Mouse (Mus musculus) gastrocnemius, adult 8-10 months (tissue): ENCODE measurements around the gene Slc22a3. TPM values are rescaled to one million over a fixed set of nuclear protein-coding genes. Genes with fewer than 3 reads are reported as not detected.
A peak's percentile ranks its signal among the peaks of the same experiment; 100 is the strongest.

ENCODE experiments used
- DNase-seq, 2 experiments: peaks; one replicate each; pipeline ENCODE4 v3.0.0; 2022; ENCODE audit warnings: low spot score in 2 of 2
- total RNA-seq, 4 experiments: library from RNA; stranded (reverse); gene quantifications; 2 replicates each; pipeline ENCODE4 v1.2.4; 2022

The Slc22a3 gene
- total RNA-seq = 1 to 10 TPM in 1 of 4 experiments, under 1 TPM in 3; 0.46 to 1.4 (median 0.88) TPM

DNA sequence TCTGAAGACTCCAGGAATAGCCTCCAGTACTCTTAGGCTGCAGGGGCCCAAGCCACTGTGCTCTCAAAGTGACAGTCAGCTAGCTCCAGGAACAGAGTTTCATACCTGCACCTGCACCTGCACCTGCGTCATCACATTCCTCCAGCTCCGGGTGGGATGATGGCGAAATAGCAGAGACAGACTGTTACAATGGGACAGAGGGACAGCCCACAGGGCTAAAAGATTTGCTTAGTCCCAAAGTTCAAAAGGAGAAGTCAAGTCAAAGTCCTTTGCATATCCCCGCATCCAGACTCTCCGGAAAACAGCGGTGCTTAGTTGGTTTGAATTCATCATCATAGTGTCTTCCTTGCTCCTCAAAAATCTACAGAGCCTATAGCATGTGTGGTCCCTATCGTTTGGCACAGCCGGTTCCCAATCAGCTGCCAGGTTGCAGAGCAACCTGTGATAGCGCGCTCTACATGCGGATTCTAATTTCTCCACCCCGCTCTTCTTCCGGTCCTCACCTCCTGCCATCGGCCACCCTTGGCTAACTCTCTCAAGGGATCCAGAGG lies at the start of gene Slc22a3:
Slc22a3 (minus strand) TSS at position 51 of the 551 bp plus-strand sequence.
- no peak for DNase-seq

DNA sequence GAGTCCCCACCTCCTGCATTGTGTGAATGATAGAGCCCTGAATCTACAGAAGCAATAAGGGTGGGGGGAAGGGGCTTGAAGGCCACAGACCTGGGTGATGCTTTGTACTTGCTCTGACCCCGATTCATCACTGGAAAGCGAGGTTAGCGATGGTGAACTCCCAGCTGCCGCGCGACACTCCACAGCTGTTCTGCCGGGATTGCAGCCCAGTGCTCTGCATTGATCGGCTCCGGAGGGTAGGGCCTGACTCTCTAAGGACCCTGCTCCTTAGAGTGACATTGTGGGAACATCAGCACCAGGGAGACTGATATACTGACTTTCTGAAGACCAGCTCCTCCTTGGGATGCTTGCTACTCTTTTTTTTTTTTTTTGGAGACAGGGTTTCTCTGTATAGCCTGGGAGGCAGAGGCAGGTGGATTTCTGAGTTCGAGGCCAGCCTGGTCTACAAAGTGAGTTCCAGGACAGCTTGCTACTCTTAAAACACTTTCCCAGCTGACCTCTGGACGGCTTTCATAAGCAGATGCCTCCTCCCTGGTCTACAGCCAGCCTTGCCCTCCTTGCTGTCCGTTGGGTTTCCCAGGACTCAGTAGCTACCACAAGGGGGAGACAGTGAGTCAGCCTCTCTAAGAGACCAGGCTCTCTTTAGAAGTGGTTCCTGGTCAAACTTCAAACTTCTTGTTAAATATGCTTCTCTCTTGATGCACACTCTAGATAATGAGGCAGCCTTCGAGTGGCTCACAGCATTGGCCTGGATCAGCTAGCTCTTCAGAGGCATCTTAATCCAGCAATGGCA lies 27.0 kb upstream of the Slc22a3 start:
- DNase-seq = peak; percentile 38 to 54

DNA sequence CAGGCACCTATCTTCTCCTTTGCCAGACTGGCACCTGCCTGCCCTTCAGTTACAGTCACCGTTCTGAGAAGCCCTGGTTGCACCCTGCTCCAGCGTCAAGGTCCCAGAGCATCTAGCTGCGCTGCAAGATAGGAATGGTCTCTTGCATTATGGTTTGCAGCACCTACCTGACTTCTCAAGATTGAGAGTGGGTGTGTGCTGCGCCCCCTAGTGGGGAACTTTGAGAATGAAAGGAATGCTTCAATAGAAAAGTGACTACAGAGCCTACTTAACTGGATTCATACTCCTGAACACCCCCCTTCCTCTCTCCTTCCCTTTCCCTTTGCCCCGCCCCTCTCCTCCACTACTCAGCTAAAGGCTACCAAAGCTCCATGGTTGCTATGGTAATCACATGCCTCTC lies 24.6 kb upstream of the Slc22a3 start:
- peak; percentile 19 to 27 for DNase-seq

DNA sequence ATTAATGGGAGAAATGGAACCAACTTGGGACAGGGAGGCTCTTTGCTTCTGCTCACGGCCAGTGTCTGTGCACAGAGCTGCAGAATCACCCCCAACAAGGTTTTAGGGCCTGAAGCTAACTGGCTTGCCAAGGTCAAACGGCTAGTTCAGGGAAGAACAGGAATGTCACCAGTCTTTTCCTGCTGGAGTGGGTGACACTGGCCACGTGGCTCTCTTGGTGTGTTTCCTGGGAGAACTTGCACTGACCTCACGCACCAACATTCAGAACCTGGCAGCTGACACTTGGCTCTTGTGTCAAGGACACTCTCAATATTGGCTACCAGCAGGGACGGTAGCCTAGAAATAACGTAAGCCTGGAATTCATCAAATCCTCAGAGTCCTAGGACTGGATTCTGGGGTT lies 22.6 kb upstream of the Slc22a3 start:
- no peak for DNase-seq

DNA sequence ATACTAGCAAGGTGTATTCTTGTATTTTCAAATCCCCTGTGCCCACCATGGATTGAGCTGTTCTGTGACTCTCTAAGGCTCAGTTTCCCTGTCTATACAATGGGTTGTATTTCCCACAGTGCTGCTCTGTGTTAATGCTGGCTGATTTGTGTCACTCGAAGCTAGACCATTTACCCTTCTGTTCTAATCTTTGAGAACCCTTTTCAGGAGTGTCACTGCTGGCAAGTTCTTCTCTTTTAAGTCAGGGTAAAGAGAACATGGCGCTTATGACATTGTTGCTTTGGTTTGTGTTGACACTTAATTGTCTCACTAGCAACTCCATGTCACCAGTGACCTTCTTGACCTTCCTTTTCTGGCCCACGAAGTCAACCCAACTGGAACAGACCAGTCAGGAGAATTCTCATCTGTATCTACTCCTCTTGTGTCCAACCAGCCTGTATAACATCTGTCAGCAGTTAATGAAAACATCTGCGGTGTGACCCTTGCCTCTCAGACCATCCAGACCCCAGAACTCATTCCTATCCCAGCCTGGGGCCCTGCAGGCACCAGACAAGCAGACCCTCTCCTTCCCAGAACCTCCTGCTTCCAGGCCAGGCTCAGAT lies 22.0 kb upstream of the Slc22a3 start:
- DNase-seq = no peak

DNA sequence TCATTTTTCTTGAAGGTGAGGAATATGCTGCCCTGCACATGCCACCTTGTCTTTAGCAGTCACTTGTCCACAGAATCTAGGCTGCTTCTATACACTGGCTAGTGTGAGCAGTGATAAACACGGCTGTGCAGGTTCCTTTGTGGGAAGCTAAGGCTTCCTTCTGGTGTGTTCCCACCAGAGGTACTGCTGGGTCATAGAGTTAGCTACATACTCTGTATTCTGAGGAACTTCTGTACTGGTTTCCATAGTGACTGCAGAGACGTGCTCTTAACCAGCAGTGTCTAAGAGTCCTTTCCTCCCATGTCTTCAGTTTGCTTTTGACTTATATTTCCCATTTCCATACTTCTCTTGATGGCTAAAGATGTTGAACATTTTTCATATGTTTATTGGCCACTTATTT lies 11.6 kb upstream of the Slc22a3 start:
- no peak for DNase-seq

DNA sequence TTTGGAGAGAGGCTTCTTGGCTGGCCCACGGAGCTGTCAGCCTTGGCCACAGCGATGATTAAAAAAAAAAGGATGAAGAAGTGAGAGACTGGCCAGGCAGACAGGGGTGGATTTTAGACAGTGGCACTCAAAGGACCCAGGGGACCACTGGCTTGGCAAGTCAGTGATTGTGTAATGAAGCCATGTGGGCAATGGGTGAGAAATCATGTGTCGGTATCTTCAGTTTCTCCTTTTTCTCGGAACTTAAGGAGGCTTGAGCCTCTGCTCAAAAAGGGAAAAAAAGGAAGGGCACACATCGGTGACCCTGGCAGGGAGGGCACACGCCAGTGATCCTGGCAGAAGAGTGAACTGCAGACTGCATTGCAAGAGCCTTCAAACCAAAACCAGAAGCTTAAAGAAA lies 10.7 kb upstream of the Slc22a3 start:
- no peak for DNase-seq

DNA sequence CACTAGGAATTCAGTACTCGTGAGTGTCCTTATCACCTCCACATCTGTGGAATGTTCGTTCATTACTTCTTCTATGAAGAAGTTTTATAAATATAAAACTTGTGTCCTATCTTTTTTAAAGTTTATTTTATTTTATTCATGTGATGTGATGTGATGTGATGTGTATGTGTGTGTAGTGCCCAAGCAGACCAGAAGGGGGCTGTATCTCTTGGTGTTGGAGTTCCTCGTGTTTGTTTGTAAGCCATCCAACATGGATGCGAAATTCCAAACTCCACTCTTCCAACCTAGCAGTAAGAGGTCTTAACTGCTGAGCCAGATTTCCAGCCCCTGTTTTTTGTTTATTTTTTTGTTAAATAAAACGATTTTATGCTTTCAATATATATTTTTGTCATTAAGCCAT lies 6.5 kb upstream of the Slc22a3 start:
- no peak for DNase-seq

DNA sequence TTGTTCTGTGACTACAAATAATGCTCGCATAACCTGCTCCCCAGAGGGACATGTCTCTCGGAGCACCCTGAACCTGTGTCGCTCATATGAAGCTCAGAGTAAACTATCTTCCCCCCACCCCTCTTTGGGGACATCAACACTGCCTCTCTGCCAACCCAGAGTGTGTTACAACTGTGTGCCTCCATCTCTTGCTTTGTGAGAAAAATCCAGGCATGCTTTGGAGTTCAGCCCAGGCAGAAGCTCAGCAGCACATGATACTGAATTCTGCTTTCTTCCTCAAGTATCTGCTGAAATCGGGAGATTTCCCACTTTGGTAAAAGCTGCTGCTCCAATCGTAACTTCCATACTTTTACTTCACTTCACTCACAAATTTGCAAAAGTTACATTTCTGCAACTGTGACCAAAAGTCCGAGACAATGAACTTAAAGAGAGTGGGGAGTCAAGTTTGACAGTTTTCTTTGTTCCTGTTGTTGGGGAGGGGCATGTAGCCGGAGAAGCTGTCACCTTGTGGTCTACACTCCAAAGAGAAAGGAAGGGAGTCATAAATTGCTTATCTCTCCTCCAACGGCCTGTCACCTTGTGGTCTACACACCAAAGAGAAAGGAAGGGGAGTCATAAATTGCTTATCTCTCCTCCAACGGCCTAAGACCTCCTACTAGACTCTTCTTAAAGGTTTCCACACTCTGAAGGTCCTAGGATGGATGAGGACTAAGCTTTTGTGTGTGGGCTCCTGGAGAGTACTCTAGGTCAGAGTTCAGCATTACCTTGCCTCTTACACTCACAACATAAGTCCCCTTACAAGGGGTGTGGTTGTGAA lies 5.8 kb upstream of the Slc22a3 start:
- DNase-seq = no peak

DNA sequence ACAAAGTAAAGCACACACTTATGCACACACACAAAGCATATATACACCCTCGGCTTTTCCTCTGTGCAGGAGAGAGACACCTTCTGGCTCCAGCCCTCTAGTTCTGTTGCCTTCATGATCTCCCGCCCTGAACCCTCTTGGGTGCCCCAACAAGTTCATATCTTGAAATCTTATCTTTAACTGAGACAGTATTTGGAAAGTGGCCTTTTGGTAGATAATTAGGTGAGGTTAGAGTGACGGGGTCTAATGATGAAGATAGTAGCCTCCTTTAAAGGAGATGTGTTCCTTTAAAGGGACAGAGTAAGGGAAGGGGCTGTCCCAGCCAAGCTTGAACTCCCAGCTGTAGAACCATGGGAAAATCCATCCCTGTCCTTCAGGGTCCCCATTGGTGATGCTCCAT lies 3.7 kb upstream of the Slc22a3 start:
- DNase-seq = no peak

DNA sequence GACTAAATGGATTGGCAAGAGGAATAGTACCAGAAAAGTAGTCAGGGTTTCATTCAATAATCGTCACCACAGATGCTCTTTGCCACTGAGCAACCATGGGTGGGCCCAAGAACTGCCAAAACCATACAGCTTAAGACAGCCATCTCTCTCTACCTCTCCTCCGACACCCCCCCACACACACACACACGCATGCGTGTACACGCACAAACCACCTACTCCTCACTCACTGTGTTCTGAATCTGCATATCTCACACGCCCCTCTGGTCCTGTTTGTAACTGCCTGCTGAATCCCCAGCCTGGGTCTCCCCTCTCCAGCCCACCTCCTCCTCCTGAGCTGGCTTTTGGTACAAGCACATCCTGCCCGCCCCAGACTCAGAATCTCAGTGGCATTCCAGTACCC lies 872 bp upstream of the Slc22a3 start:
- DNase-seq = no peak

DNA sequence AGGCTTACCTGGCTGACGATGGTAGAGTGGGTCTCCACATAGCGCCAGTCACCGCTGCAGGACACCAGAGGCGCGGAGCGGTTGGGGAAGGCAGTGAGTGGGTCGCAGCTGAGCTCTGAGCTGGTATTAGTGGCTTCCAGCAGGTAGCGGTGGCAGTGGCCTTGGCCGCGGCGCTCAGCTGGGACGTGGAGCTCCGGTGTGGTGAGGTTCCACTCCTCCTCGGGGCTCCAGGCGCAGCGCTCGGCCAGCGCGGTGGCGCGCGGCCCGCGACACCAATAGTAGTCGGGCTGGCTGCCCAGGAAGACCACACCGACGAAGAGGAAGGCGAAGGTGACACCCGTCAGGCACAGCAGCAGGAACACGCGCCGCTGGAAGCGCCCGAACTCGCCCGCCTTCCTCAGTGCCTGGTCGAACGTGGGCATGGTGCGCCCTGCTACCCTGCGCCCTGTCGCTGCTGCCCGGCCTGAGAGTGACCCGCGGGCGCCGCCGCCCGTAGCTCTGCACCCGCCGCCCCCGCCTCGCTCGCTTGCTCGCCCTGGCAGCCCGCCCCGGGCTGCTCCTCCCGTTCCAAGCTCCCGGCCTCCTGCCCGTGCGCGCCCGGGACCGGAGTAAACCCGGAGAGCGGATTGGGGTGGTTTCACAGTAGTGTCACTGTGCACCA lies 471 bp downstream of the Slc22a3 start:
- peak; percentile 23 to 39 for DNase-seq

DNA sequence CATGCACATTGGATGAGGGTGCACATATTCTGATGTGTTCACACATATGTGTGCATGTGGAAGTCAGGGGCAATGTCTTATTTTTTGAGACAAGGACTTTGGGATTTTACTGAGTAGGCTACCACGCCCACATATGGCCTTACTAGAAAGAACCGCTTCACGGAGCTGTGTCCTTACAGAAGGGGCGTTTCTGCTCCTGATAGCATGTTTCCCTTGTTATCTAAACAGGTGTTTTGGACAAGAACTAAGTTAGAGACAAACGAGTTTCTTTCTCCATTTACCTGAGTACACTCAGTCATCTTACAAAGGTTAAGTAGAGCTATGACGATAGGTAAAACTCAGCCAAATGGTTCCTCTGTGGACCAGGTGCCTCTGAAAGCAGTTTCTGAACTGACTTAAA lies 1.8 kb downstream of the Slc22a3 start:
- DNase-seq = no peak

DNA sequence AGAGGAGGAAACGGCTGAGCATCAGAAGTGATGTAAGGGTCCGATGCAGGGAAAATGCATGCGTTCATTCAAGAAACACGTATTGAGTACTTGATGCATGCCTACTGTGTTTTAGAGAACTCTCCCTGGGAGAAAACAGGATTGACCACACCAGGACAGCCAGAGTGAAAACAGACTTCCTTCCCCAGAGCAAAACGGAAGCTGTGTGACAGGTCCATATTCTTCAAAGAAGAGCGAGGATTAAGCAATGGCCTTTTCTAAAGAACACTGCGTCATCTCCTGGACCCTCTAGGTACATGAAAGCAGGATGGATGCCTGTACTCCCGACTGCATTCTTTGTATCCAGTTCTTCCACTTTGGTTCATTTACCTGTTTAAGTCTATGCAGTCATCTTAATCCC lies 8.1 kb downstream of the Slc22a3 start:
- DNase-seq = no peak

DNA sequence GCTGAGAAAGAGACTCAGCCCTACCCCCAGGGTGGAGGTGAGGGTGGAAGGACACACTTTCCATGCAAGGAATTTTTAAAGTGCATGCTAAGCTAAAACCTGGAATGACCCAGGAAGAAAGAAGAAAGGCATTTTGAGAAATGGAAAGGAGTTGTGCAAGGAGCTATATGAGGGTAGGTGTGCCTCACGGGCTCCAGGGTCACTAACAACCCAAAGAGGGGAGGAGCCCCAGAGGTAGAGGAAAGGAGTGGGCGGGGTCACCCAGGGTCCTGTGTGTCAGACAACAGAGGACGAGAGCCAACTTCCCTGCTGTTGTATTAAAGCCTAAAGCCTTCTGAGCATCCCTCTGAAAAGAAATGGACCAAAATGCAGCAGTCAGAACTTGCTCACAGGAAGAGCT lies 11.9 kb downstream of the Slc22a3 start:
- no peak for DNase-seq

DNA sequence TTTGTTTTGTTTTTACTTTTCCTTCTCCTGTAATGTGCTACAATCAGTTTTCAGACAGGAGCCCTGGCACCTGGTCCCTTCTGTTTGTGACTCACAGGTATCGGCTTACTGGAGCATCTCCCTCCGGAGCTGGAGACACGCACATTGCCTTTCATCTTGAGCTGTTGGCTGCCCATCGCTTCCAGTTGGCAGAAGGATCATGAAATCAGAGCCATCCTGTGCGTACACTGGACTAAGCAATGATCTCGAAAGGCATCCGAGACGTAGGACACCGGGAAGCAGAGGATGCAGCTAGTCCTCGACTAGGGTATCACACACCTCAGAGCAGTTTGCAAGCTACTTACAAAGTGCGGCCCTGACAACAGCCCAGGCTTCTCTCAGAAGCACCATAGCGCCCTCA lies 15.9 kb downstream of the Slc22a3 start:
- peak; percentile 15 to 37 for DNase-seq

DNA sequence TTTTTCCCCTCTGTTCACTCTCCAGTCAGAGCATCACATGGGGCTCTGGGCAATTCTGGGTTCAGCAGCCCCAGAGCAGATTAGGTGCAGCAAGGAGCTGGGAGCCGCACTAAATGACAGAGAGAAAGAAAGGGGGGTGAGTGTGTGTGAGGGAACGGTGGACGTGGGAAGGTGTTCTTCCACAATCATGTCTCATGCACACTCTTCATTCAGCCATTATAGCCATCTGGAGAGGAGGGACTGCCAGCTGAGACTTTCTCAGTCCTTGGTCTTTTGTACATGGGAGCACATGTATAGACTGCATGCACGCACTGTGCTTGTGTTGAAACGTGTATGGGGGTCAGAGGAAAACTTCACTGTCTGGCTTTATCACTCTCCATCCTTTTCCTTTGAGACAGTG lies 17.6 kb downstream of the Slc22a3 start:
- no peak for DNase-seq

DNA sequence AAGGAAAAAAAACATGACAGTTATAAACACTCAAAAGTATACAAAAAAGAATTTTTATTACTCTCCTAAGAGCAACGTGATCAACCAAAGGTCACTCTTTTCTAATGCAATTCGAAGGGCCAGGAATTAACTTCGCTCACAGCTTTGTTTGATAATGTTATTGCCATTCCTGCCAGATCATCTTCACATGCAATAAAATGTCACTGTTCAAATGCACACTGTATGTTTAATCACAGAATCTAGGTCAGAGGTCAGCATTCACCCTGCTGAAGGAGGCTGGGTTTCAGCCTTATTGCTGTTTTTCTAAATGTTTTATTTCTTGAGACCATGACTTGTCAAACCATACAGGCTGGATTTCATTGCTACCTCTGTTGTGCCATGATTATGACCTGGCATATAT lies 21.8 kb downstream of the Slc22a3 start:
- no peak for DNase-seq

DNA sequence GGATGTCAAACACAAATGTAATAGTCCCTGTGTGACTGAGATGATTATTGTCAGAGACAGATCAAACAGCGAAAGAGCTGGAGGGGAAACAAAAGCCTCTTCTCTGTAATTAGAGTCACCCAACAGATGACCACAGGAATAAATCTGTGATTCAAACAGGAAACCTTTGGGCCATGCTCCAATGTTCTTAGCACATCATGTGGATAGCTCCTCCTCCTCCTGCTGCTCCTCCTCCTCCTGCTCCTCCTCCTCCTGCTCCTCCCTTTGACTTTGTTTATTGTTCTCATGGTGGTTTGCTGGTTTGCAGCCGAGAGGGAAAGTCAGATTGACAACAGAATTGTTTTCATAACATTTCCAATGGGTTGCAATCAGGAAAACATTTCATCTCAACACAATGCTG lies 28.1 kb downstream of the Slc22a3 start:
- no peak for DNase-seq

DNA sequence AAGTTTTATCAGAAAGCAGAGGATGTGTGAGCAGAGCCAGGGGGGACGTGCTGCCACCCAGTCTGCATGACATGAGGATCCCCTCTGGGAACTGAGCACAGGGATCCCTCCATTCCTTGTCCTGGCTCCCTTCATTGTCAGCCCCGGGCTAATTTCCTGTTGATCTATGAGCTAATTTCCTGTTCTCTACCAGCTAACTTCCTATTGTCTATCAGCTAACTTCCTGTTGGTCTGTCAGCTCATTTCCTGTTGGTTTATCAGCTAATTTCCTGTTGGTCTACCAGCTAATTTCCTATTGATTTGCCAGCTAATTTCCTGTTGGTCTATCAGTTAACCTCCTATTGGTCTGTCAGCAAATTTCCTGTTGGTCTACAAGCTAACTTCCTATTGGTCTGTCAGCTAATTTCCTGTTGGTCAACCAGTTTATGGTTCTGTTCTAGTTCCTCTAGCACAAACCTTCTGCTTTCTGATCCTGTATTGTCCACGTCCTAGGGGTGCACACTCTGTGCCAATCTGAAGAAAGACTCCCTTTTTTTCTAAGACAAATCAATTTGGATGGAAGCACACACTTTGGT lies 32.9 kb downstream of the Slc22a3 start:
- DNase-seq = no peak

DNA sequence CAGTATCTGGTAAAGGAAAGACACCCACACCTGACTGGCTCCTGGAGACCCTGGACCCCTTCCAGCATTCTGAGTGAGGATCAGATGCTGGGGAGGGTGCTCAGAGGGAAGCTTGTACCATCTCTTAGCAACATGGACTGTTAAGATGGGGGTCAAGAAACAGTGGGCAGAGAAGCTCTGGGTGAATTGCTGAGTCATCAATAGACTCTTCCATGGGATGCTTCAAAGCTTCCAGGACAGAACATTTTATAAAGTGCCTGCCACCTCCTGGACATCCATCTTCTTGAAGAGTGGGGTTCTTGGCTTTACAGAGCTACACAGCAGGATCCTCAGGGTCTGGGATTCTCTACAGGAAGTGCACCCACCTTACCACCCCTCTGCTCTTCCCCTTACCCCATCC lies 35.0 kb downstream of the Slc22a3 start:
- DNase-seq = no peak
